Mouse (Mus musculus): ENCODE data around the gene Mrps34. TPM values are rescaled to one million over a fixed set of nuclear protein-coding genes. Genes with fewer than 3 reads are reported as not detected.

Gene Mrps34
- polyA plus RNA-seq, 2 experiments = 82.1 to 101 TPM

DNA sequence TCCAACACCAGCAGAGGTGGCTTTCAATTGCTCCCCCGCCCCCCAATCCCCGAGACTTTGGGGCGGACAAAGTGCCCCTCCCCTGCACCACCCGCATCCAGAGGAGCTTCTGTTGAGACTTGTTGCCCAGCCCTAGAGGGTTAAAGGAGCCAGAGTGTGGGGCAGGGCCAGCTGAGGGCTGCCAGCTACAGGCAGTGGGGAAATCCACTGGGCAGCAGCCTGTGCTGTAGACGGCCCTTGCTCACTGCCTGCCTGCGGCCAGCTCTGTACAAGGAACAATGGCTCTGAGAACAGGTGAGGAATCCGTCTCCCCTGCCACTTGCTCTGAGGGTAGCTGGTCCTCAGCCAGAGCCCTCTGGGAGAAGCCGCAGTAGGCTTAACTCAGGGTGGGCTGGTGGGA is 16.4 kb upstream of the Mrps34 start:
- H3K36me3 ChIP-seq (ENCODE audit: control insufficient read depth, insufficient read depth, low read length) = peaks cover 11% of the 10 kb centered on the region
- 0 out of 2 replicates have a peak overlapping the region, but pooled peaks have one; percentile 16 for H3K9ac ChIP-seq (ENCODE audit: low read depth, low read length, severe bottlenecking)
- no peaks in the 10 kb centered on the region for H3K9me3 ChIP-seq (ENCODE audit: control insufficient read depth, low read length)
- ATAC-seq (ENCODE audit: low FRiP score, low read depth) (no peak), DNase-seq (ENCODE audit: low spot score) (no peak)
- no peak overlapping the region for H3K4me2 ChIP-seq (replicated peaks; ENCODE audit: low read depth, low read length, severe bottlenecking)
- TF ChIP-seq POLR2A (IDR thresholded peaks at IDR 0.05; ENCODE audit: borderline replicate concordance, extremely low read depth, insufficient read depth, insufficient read length) = no peak
- no peak overlapping the region for H3K4me3 ChIP-seq (replicated peaks; ENCODE audit: low read length)
- WGBS = 69% methylated on average over 8 of the region's 8 CpGs
- H3K27me3 ChIP-seq (ENCODE audit: control insufficient read depth, insufficient read depth, low read length) = no peaks in the 10 kb centered on the region
- no peaks in the 10 kb centered on the region for H3K4me1 ChIP-seq (ENCODE audit: control insufficient read depth, insufficient read depth, low read length)
- H3K27ac ChIP-seq (replicated peaks; ENCODE audit: low read depth, low read length) = no peak overlapping the region

- Histone ChIP-seq H3K27me3 (ENCODE audit: control insufficient read depth, insufficient read depth, low read length) (no peaks in the 10 kb centered on the region), H3K4me2 (replicated peaks; ENCODE audit: low read depth, low read length, severe bottlenecking) (no peak overlapping the region), H3K4me1 (ENCODE audit: control insufficient read depth, insufficient read depth, low read length) (peaks cover 5% of the 10 kb centered on the region; the same call in 1 of the 2 replicates), H3K9me3 (ENCODE audit: control insufficient read depth, low read length) (no peaks in the 10 kb centered on the region), H3K27ac (replicated peaks; ENCODE audit: low read depth, low read length) (no peak overlapping the region), H3K9ac (ENCODE audit: low read depth, low read length, severe bottlenecking) (no peak overlapping the region), H3K4me3 (replicated peaks; ENCODE audit: low read length) (no peak overlapping the region), H3K36me3 (ENCODE audit: control insufficient read depth, insufficient read depth, low read length) (peaks cover 14% of the 10 kb centered on the region)
- WGBS = 42% methylated on average over 7 of the region's 7 CpGs
- DNase-seq (ENCODE audit: low spot score) (no peak), ATAC-seq (ENCODE audit: low FRiP score, low read depth) (no peak)
- no peak for TF ChIP-seq POLR2A (IDR thresholded peaks at IDR 0.05; ENCODE audit: borderline replicate concordance, extremely low read depth, insufficient read depth, insufficient read length)
These were observed 13.0 kb upstream of the Mrps34 start for GRCm38 (mm10) chr17:24881738-24882440.

GRCm38 (mm10) chr17:24884391-24884790 is 10.5 kb upstream of the Mrps34 start:
- Histone ChIP-seq H3K27me3 (ENCODE audit: control insufficient read depth, insufficient read depth, low read length) (no peaks in the 10 kb centered on the region), H3K4me2 (replicated peaks; ENCODE audit: low read depth, low read length, severe bottlenecking) (no peak overlapping the region), H3K27ac (replicated peaks; ENCODE audit: low read depth, low read length) (no peak overlapping the region), H3K9ac (ENCODE audit: low read depth, low read length, severe bottlenecking) (no peak overlapping the region), H3K4me3 (replicated peaks; ENCODE audit: low read length) (no peak overlapping the region), H3K9me3 (ENCODE audit: control insufficient read depth, low read length) (no peaks in the 10 kb centered on the region), H3K4me1 (ENCODE audit: control insufficient read depth, insufficient read depth, low read length) (peaks cover 15% of the 10 kb centered on the region), H3K36me3 (ENCODE audit: control insufficient read depth, insufficient read depth, low read length) (peaks cover 17% of the 10 kb centered on the region)
- no peak for TF ChIP-seq POLR2A (IDR thresholded peaks at IDR 0.05; ENCODE audit: borderline replicate concordance, extremely low read depth, insufficient read depth, insufficient read length)
- ATAC-seq (ENCODE audit: low FRiP score, low read depth) (no peak), DNase-seq (ENCODE audit: low spot score) (no peak)
- WGBS = 87% methylated on average over 6 of the region's 6 CpGs

- TF ChIP-seq POLR2A (IDR thresholded peaks at IDR 0.05; ENCODE audit: borderline replicate concordance, extremely low read depth, insufficient read depth, insufficient read length) = no peak
- H3K27me3 ChIP-seq (ENCODE audit: control insufficient read depth, insufficient read depth, low read length) = no peaks in the 10 kb centered on the region
- ATAC-seq (ENCODE audit: low FRiP score, low read depth) = no peak
- H3K4me1 ChIP-seq (ENCODE audit: control insufficient read depth, insufficient read depth, low read length) = peaks cover 15% of the 10 kb centered on the region
- H3K4me3 ChIP-seq (replicated peaks; ENCODE audit: low read length) = peak overlapping the region; percentile 78
- peaks cover 28% of the 10 kb centered on the region for H3K36me3 ChIP-seq (ENCODE audit: control insufficient read depth, insufficient read depth, low read length)
- no peak for DNase-seq (ENCODE audit: low spot score)
- peak overlapping the region; percentile 90 for H3K4me2 ChIP-seq (replicated peaks; ENCODE audit: low read depth, low read length, severe bottlenecking)
- no peaks in the 10 kb centered on the region for H3K9me3 ChIP-seq (ENCODE audit: control insufficient read depth, low read length)
- WGBS = 23% methylated on average over 22 of the region's 22 CpGs
- peak overlapping the region; percentile 66 for H3K9ac ChIP-seq (ENCODE audit: low read depth, low read length, severe bottlenecking)
- H3K27ac ChIP-seq (replicated peaks; ENCODE audit: low read depth, low read length) = no peak overlapping the region; the same call in 1 of the 2 replicates
These were observed 9.4 kb upstream of the Mrps34 start for GRCm38 (mm10) chr17:24885356-24886133.

GRCm38 (mm10) chr17:24886134-24886931 is 8.6 kb upstream of the Mrps34 start, which contains the start of the genes Nubp2 and Spsb3:
Nubp2 (minus strand) TSS chr17:24886349.
Spsb3 (plus strand) TSS chr17:24886643.
- WGBS = under 1% methylated on average over 58 of the region's 69 CpGs
- peak; percentile 96 for ATAC-seq (ENCODE audit: low FRiP score, low read depth)
- H3K36me3 ChIP-seq (ENCODE audit: control insufficient read depth, insufficient read depth, low read length) = peaks cover 35% of the 10 kb centered on the region

More at GRCm38 (mm10) chr17:24886134-24886931, 8.6 kb upstream of the Mrps34 start, which contains the start of the genes Nubp2 and Spsb3:
- TF ChIP-seq POLR2A (IDR thresholded peaks at IDR 0.05; ENCODE audit: borderline replicate concordance, extremely low read depth, insufficient read depth, insufficient read length) = no peak
- Histone ChIP-seq H3K27ac (replicated peaks; ENCODE audit: low read depth, low read length) (no peak within 1 kb of the TSS; the same call in 1 of the 2 replicates), H3K4me2 (replicated peaks; ENCODE audit: low read depth, low read length, severe bottlenecking) (peak within 1 kb of the TSS; percentile 90), H3K9me3 (ENCODE audit: control insufficient read depth, low read length) (no peaks in the 10 kb centered on the region), H3K4me1 (ENCODE audit: control insufficient read depth, insufficient read depth, low read length) (peaks cover 15% of the 10 kb centered on the region), H3K4me3 (replicated peaks; ENCODE audit: low read length) (peak within 1 kb of the TSS; percentile 86), H3K27me3 (ENCODE audit: control insufficient read depth, insufficient read depth, low read length) (no peaks in the 10 kb centered on the region), H3K9ac (ENCODE audit: low read depth, low read length, severe bottlenecking) (peak within 1 kb of the TSS; percentile 80)
- DNase-seq (ENCODE audit: low spot score) = peak; percentile 100
